In genomic region chr2:35830966-35831903, GRCm38 (mm10) we compare ENCODE assay signal across 13 mouse cellular contexts.
A peak's percentile ranks its signal among the peaks of the same experiment; 100 is the strongest.
DNase-seq lines count a peak whose midpoint lies in the region; ATAC-seq and TF ChIP-seq lines count a peak whose summit lies in the region.
"Had no signal": no experiment of that assay in that cellular context is flagged by ENCODE, and none has a peak within 500 bp of the region (broad histone marks: within the 10 kb centered on the region; RNA-seq: fewer than 3 reads in every experiment).

No protein-coding gene starts in this region.

- H3K9me3 ChIP-seq in liver, embryonic 15.5 days (replicated peaks): no peaks in the 10 kb centered on the region
- H3K9me3 ChIP-seq: hindbrain, embryonic 12.5 days; stomach, embryonic 15.5 days had no signal

- TF ChIP-seq CTCF in layer of hippocampus, adult 2 months (conservative IDR thresholded peaks at IDR 0.05): no peak

- H3K36me3 ChIP-seq in liver, embryonic 15.5 days (replicated peaks): no peaks in the 10 kb centered on the region
- H3K36me3 ChIP-seq: hindbrain, embryonic 12.5 days; stomach, embryonic 15.5 days had no signal

- H3K9ac ChIP-seq in liver, embryonic 15.5 days: no peak overlapping the region
- H3K9ac ChIP-seq: hindbrain, embryonic 12.5 days; stomach, embryonic 15.5 days had no signal

- peak overlapping the region; percentile 6; the same call in 1 of the 2 replicates for H3K4me2 ChIP-seq in liver, embryonic 15.5 days
- H3K4me2 ChIP-seq: hindbrain, embryonic 12.5 days; stomach, embryonic 15.5 days had no signal

- no peaks in the 10 kb centered on the region for H3K27me3 ChIP-seq in liver, embryonic 15.5 days
- H3K27me3 ChIP-seq: hindbrain, embryonic 12.5 days; stomach, embryonic 15.5 days had no signal

- WGBS in liver, embryonic 15.5 days (ENCODE audit: insufficient replicate concordance): 15% methylated on average over 6 of the region's 6 CpGs

- intact Hi-C loops in heart, postnatal 25 days (cut with DNase I): no loop called here

- H3K27ac ChIP-seq in layer of hippocampus, adult 2 months: peak overlapping the region; percentile 28; the same call in 1 of the 2 replicates
- H3K27ac ChIP-seq in liver, embryonic 15.5 days (replicated peaks): peak overlapping the region; percentile 49
- H3K27ac ChIP-seq: hindbrain, embryonic 12.5 days; stomach, embryonic 15.5 days had no signal

- peak; percentile 76 for ATAC-seq in liver, embryonic 15.5 days (ENCODE audit: insufficient read depth)

- no peak overlapping the region for H3K4me3 ChIP-seq in layer of hippocampus, adult 2 months
- no peak overlapping the region for H3K4me3 ChIP-seq in liver, embryonic 15.5 days (replicated peaks)
- H3K4me3 ChIP-seq: hindbrain, embryonic 12.5 days; stomach, embryonic 15.5 days had no signal

- DNase-seq in layer of hippocampus, adult 2 months (ENCODE audit: low spot score in 2 of 2): no peak
- no peak for DNase-seq in layer of hippocampus, adult 8-10 months (ENCODE audit: low spot score in 2 of 2)
- DNase-seq in c-Kit-positive CD71-positive TER-119-positive erythroid progenitor cells, embryonic 14.5 days (ENCODE audit: low spot score): peak; percentile 52
- DNase-seq in thymus, postnatal 36 days: peak; percentile 36 to 45
- no peak for DNase-seq in yolk sac, embryonic 10.5 days (ENCODE audit: low spot score)
- DNase-seq in embryo, embryonic 10.5 days (ENCODE audit: low spot score): no peak
- no peak for DNase-seq in heart, postnatal 25 days (ENCODE audit: low spot score)
- DNase-seq: adrenal gland, postnatal 36 days; embryo, embryonic 11 days; kidney, postnatal 25 days had no signal

- H3K4me1 ChIP-seq in liver, embryonic 15.5 days (replicated peaks): peaks cover 39% of the 10 kb centered on the region
- H3K4me1 ChIP-seq: hindbrain, embryonic 12.5 days had no signal

Comparison
In these comparisons a context has a peak if more than half of its experiments do, and no peak if none do; other contexts are left out.
1. DNase-seq: peak in c-Kit-positive CD71-positive TER-119-positive erythroid progenitor cells, embryonic 14.5 days (single experiment) and thymus, postnatal 36 days (2 of 2); none in layer of hippocampus, adult 2 months (0 of 2), layer of hippocampus, adult 8-10 months (0 of 2), yolk sac, embryonic 10.5 days (single experiment), embryo, embryonic 10.5 days (single experiment) and heart, postnatal 25 days (single experiment).